Mouse (Mus musculus) liver, postnatal 0 days (tissue): Measurements from ENCODE around the gene Phactr4. TPM values are rescaled to one million over a fixed set of nuclear protein-coding genes. Genes with fewer than 3 reads are reported as not detected.
A peak's percentile ranks its signal among the peaks of the same experiment; 100 is the strongest.

Experiments used
- ATAC-seq: fragments of 200-750 bp; cut with Nextera tagmentation; 2 replicates; pipeline ENCODE4 v1.8.0; 2017; ENCODE audit warnings: mild to moderate bottlenecking, moderate library complexity
- DNase-seq: peaks from one replicate; pipeline ENCODE4 v3.0.0-alpha.2; 2016
- H3K27ac ChIP-seq: fragments of 300-500 bp; sonication (generic); 2 replicates; pipeline ENCODE4 v1.5.1; 2014; ENCODE audit warnings: antibody characterized with exemption, moderate library complexity, mild to moderate bottlenecking, low read depth
- H3K27me3 ChIP-seq: fragments of 300-500 bp; sonication (generic); 2 replicates; pipeline ENCODE4 v1.6.1; 2014; ENCODE audit warnings: low read length, control low read depth, mixed read lengths; ENCODE audit not compliant: insufficient read depth
- H3K36me3 ChIP-seq: fragments of 300-500 bp; sonication (generic); replicated peaks from 2 replicates; pipeline ENCODE4 v1.6.1; 2014; ENCODE audit warnings: mild to moderate bottlenecking, control low read depth, low read length, moderate library complexity, mixed read lengths; ENCODE audit not compliant: insufficient read depth
- H3K4me1 ChIP-seq: fragments of 300-500 bp; sonication (generic); 2 replicates; pipeline ENCODE4 v1.6.1; 2014; ENCODE audit warnings: antibody characterized with exemption, mild to moderate bottlenecking, control low read depth; ENCODE audit not compliant: insufficient read depth
- H3K4me2 ChIP-seq: fragments of 300-500 bp; sonication (generic); 2 replicates; pipeline ENCODE4 v1.6.1; 2014; ENCODE audit warnings: low read depth, mild to moderate bottlenecking, low read length, moderate library complexity, mixed read lengths
- H3K4me3 ChIP-seq: fragments of 300-500 bp; sonication (generic); 2 replicates; pipeline ENCODE4 v1.5.1; 2014; ENCODE audit warnings: low read depth, low read length
- H3K9ac ChIP-seq: fragments of 300-500 bp; sonication (generic); replicated peaks from 2 replicates; pipeline ENCODE4 v1.6.1; 2014; ENCODE audit warnings: mild to moderate bottlenecking, moderate library complexity
- H3K9me3 ChIP-seq: fragments of 300-500 bp; sonication (generic); 2 replicates; pipeline ENCODE4 v1.6.1; 2016; ENCODE audit warnings: mild to moderate bottlenecking, control low read depth, low read length, mixed read lengths
- CTCF ChIP-seq: sonication (generic); IDR thresholded peaks from 2 replicates; pipeline ENCODE4 v1.5.1; 2016; ENCODE audit warnings: antibody characterized with exemption, low read depth
- EP300 ChIP-seq: IDR thresholded peaks from 2 replicates; pipeline ENCODE4 v1.6.1; 2016; ENCODE audit warnings: antibody characterized with exemption, low read depth, mild to moderate bottlenecking
- WGBS: fragments of 180-500 bp; shearing (Covaris S2); extraction: QIAGEN DNeasy Blood & Tissue Kit; methylation state at CpG from one replicate; pipeline ENCODE4 v1.1.7; 2014; ENCODE audit not compliant: insufficient replicate concordance; 5-methylcytosine and 5-hydroxymethylcytosine counted together
- polyA plus RNA-seq: library from polyadenylated mRNA; unstranded; fragments of >200 nt; fragmentation: Nextera tagmentation; extraction: Ambion mirVana; gene quantifications from 2 replicates; pipeline ENCODE4 v1.2.1, GENCODE M21; 2015

Phactr4 gene
- polyA plus RNA-seq, 1 experiment from 2014 or later, result 7.7 TPM

DNA sequence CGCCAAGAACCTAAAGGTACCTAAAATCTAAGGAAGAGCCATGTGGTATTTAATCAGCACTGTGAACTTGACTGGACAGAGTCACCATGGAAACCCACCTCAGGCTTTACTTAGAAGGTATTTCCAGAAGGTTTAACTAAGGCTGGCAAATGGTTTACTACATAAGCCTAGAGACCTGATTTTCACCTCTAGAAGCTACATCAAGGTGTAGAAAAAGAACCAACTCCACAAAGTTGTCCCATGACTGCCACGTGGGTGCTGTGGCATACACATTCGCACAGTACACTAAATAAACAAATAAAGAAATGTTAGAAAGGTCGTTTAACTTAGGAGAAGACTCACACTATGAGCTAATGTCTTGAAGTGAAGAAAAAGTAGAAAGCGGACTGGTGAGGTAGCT, 17.7 kb downstream of the Phactr4 start:
- no peaks in the 10 kb centered on the region for H3K36me3 ChIP-seq
- ATAC-seq (no peak), DNase-seq (no peak)
- H3K4me3 ChIP-seq, result no peak overlapping the region
- no peak overlapping the region for H3K9ac ChIP-seq
- 79% methylated on average over 5 of the region's 5 CpGs for WGBS
- no peaks in the 10 kb centered on the region for H3K9me3 ChIP-seq
- H3K27ac ChIP-seq, result no peak overlapping the region
- TF ChIP-seq EP300 (no peak), CTCF (no peak)
- H3K4me1 ChIP-seq, result 0 out of 2 replicates have a peak, but pooled peaks cover 2% of the 10 kb centered on the region
- no peak overlapping the region for H3K4me2 ChIP-seq
- H3K27me3 ChIP-seq, result no peaks in the 10 kb centered on the region

DNA sequence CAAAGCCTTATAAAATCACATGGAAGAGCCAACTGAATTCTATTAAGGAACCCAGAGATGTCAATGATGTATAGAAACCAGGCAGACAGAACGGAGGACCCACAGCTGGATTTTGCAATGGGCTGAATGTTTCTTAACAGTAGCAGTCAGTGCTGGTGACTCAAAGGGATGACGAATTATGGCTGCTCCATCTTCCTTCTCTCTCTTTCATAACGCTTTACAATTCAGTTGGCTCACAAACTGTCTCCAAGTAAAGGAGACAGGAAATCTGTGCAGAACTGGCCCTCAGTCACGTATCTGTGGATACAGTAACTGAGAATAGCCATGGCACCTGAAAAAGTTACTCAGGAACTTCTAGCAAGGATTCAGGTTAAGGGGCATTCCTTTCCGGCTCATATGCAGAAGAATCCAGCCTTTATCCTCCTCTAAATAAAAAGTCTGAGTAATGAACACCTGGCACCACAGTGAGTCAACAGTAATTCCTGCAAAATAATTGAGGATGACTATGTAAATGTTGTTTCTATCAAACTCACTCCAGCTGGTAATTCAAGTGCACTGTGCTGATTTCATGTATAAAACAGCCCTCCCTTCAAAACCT, 19.1 kb downstream of the Phactr4 start:
- Histone ChIP-seq H3K9ac (no peak overlapping the region), H3K36me3 (no peaks in the 10 kb centered on the region), H3K9me3 (no peaks in the 10 kb centered on the region), H3K27me3 (no peaks in the 10 kb centered on the region), H3K4me1 (peaks cover 6% of the 10 kb centered on the region; the same call in 1 of the 2 replicates), H3K27ac (no peak overlapping the region), H3K4me3 (no peak overlapping the region), H3K4me2 (no peak overlapping the region)
- no peak for ATAC-seq
- no peak for DNase-seq
- TF ChIP-seq EP300 (no peak), CTCF (no peak)
- WGBS, result 64% methylated on average over 5 of the region's 5 CpGs

DNA sequence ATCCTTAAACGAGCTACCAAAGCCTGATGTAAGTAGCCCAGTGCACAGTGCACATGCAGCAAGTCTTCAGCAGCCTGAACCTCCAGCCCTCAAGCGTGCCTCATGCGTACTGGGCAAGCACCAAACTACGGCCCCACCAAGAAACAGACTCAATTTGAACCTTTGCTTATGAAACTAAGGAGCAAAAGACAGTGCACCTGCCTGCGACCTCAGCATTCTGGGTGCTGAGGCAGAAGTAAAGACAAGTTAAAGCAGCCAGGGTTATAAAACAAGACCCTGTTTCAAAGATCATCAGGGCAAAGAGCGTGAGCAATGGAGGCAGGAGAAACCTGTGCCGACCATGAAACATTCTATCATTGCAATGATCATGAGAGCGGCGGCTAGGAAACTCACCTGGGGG, 21.3 kb downstream of the Phactr4 start:
- H3K4me2 ChIP-seq, result no peak overlapping the region
- peaks cover 11% of the 10 kb centered on the region; the same call in 1 of the 2 replicates for H3K4me1 ChIP-seq
- ATAC-seq (no peak), DNase-seq (no peak)
- H3K27ac ChIP-seq, result no peak overlapping the region
- H3K36me3 ChIP-seq, result no peaks in the 10 kb centered on the region
- H3K9me3 ChIP-seq, result no peaks in the 10 kb centered on the region
- no peaks in the 10 kb centered on the region for H3K27me3 ChIP-seq
- H3K9ac ChIP-seq, result no peak overlapping the region
- no peak overlapping the region for H3K4me3 ChIP-seq
- TF ChIP-seq CTCF, result no peak
- TF ChIP-seq EP300, result no peak
- WGBS, result 88% methylated on average over 9 of the region's 9 CpGs

DNA sequence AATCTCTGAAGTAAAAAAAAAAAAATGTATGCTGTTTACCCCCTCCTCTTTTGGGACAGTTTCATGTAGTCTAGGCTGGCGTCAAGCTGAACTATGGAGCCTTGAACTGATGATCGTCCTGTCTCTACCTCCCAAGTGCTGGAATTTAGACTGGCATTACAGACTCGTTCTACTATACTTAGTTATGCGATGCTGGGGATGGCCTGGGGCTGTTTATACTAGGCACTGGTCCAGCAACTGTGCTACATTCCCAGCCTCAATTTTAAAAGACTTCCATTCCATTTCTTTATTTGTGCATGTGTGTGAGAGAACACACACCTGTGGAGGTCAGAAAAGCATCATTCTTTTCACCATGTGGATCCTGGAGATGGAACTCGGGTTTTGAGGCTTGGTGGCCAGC, 23.4 kb downstream of the Phactr4 start:
- no peak overlapping the region for H3K9ac ChIP-seq
- no peaks in the 10 kb centered on the region for H3K27me3 ChIP-seq
- no peak overlapping the region for H3K27ac ChIP-seq
- H3K9me3 ChIP-seq, result no peaks in the 10 kb centered on the region
- ATAC-seq, result no peak
- H3K4me3 ChIP-seq, result no peak overlapping the region
- TF ChIP-seq EP300 (no peak), CTCF (no peak)
- H3K4me2 ChIP-seq, result no peak overlapping the region
- no peak for DNase-seq
- H3K36me3 ChIP-seq, result no peaks in the 10 kb centered on the region
- WGBS, result 81% methylated on average over 5 of the region's 5 CpGs
- H3K4me1 ChIP-seq, result peaks cover 11% of the 10 kb centered on the region

DNA sequence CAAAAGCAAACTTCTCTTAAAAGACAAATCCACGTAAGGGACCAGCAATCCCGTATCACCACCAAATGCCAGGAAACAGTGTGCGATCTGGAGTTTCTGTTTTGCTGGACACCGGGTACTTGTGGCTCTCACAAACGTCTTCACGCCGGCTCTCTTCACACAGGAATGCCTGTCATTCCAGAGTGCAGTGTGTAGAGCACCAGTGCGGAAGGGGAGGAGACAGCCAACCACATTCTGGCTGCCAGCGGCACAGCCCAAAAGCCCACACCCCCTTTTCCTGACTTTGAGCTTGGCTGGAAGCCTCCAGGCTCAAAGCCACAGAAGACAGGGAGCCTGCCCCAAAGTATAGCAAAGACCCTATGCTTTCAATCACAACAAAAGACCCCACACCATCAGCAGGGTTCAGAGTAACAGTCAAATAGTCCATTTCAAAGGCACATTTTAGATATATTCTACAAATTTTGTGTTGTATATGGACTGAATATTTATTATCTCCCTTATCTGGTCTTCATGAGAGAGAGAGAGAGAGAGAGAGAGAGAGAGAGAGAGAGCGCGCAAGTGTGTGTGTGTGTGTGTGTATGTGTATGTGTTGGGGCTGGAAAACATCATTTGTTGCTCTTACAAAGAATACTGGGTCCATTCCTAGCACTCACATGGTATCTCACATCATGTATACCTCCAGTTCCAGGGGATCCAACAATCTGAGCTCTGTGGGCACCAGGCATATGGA, 24.1 kb downstream of the Phactr4 start:
- 18% methylated on average over 11 of the region's 11 CpGs for WGBS
- peak; percentile 88 for ATAC-seq

DNA sequence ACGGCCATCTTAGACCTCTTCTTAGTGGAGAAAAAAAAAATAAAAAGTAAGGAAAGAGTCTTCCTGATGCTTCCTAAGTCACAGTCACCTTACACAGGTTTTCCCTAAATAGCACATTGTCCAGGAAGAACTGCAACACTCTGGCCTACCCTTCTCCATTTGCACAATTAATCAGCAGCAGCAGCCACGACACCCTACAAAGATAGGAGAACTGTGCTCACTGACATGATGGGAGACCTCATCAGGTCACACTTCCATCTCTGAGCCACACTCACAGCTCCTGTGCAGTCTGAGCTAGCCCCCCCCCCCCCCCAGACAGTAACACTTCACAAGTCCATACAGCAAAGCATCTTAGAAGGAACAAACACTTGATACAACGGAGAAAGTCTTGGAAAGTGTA, 25.2 kb downstream of the Phactr4 start:
- H3K4me2 ChIP-seq, result peak overlapping the region; percentile 69
- DNase-seq, result no peak
- no peaks in the 10 kb centered on the region for H3K27me3 ChIP-seq
- H3K9me3 ChIP-seq, result no peaks in the 10 kb centered on the region
- TF ChIP-seq CTCF (no peak), EP300 (no peak)
- no peak overlapping the region for H3K27ac ChIP-seq
- H3K9ac ChIP-seq, result no peak overlapping the region; the same call in 1 of the 2 replicates
- H3K4me1 ChIP-seq, result peaks cover 11% of the 10 kb centered on the region
- no peak for ATAC-seq
- 68% methylated on average over 3 of the region's 3 CpGs for WGBS
- H3K36me3 ChIP-seq, result no peaks in the 10 kb centered on the region
- peak overlapping the region; percentile 49 for H3K4me3 ChIP-seq

More for the DNA sequence above, 24.1 kb downstream of the Phactr4 start:
- H3K27ac ChIP-seq, result peak overlapping the region; percentile 26; the same call in 1 of the 2 replicates
- peak overlapping the region; percentile 60 for H3K9ac ChIP-seq
- H3K4me2 ChIP-seq, result peak overlapping the region; percentile 69
- H3K4me1 ChIP-seq, result peaks cover 11% of the 10 kb centered on the region
- peak; percentile 69 for DNase-seq
- no peaks in the 10 kb centered on the region for H3K36me3 ChIP-seq
- H3K4me3 ChIP-seq, result peak overlapping the region; percentile 49
- no peaks in the 10 kb centered on the region for H3K9me3 ChIP-seq
- no peak for TF ChIP-seq CTCF
- no peak for TF ChIP-seq EP300
- H3K27me3 ChIP-seq, result no peaks in the 10 kb centered on the region
